Mouse (Mus musculus) heart, embryonic 13.5 days (tissue): ENCODE data around the gene Ncapd3. TPM values are rescaled to one million over a fixed set of nuclear protein-coding genes. Genes with fewer than 3 reads are reported as not detected.

Experiments used
- ATAC-seq: fragments of 200-750 bp; cut with Nextera tagmentation; 2 replicates; pipeline ENCODE4 v1.8.0; 2017; ENCODE audit warnings: moderate TSS enrichment; ENCODE audit not compliant: insufficient number of reproducible peaks, low FRiP score, low TSS enrichment; ENCODE audit errors: extremely low read depth
- H3K27ac ChIP-seq: fragments of 300-500 bp; sonication (generic); replicated peaks from 2 replicates; pipeline ENCODE4 v1.5.1; 2015; ENCODE audit warnings: moderate library complexity, mild to moderate bottlenecking, inconsistent platforms
- H3K27me3 ChIP-seq: fragments of 300-500 bp; sonication (generic); replicated peaks from 2 replicates; pipeline ENCODE4 v1.6.1; 2015; ENCODE audit warnings: mild to moderate bottlenecking, inconsistent platforms
- H3K36me3 ChIP-seq: fragments of 300-500 bp; sonication (generic); 2 replicates; pipeline ENCODE4 v1.6.1; 2015; ENCODE audit warnings: mild to moderate bottlenecking, inconsistent platforms
- H3K4me1 ChIP-seq: fragments of 300-500 bp; sonication (generic); 2 replicates; pipeline ENCODE4 v1.6.1; 2015; ENCODE audit warnings: inconsistent platforms
- H3K4me2 ChIP-seq: fragments of 300-500 bp; sonication (generic); 2 replicates; pipeline ENCODE4 v1.6.1; 2015; ENCODE audit warnings: inconsistent platforms, mild to moderate bottlenecking, moderate library complexity
- H3K4me3 ChIP-seq: fragments of 300-500 bp; sonication (generic); 2 replicates; pipeline ENCODE4 v1.5.1; 2015; ENCODE audit warnings: moderate library complexity, mild to moderate bottlenecking, inconsistent platforms
- H3K9ac ChIP-seq: fragments of 300-500 bp; sonication (generic); 2 replicates; pipeline ENCODE4 v1.6.1; 2015; ENCODE audit warnings: inconsistent platforms, mild to moderate bottlenecking, moderate library complexity
- H3K9me3 ChIP-seq: fragments of 300-500 bp; sonication (generic); 2 replicates; pipeline ENCODE4 v1.6.1; 2016; ENCODE audit warnings: inconsistent platforms
- WGBS: fragments of 180-500 bp; shearing (Covaris S2); methylation state at CpG from one replicate; pipeline ENCODE4 v1.1.7; 2015; ENCODE audit warnings: mixed read lengths; 5-methylcytosine and 5-hydroxymethylcytosine counted together
- polyA plus RNA-seq: library from polyadenylated mRNA; unstranded; fragments of >200 nt; fragmentation: Nextera tagmentation; extraction: Ambion mirVana; gene quantifications from 2 replicates; pipeline ENCODE4 v1.2.1, GENCODE M21; 2015

Ncapd3 gene
- polyA plus RNA-seq, 1 experiment from 2014 or later: 16.5 TPM

GRCm38 (mm10) chr9:27128629-27129028, 98.7 kb downstream of the Ncapd3 start:
- Histone ChIP-seq H3K9me3 (no peaks in the 10 kb centered on the region), H3K27me3 (no peaks in the 10 kb centered on the region), H3K36me3 (no peaks in the 10 kb centered on the region), H3K4me3 (no peak overlapping the region), H3K4me1 (peaks cover 24% of the 10 kb centered on the region), H3K9ac (no peak overlapping the region), H3K4me2 (no peak overlapping the region), H3K27ac (no peak overlapping the region)
- WGBS: 30% methylated on average over 4 of the region's 4 CpGs
- no peak for ATAC-seq

GRCm38 (mm10) chr9:27134410-27134809, 104.4 kb downstream of the Ncapd3 start:
- Histone ChIP-seq H3K27ac (no peak overlapping the region), H3K4me1 (peaks cover 20% of the 10 kb centered on the region), H3K27me3 (no peaks in the 10 kb centered on the region), H3K9me3 (no peaks in the 10 kb centered on the region), H3K36me3 (no peaks in the 10 kb centered on the region), H3K4me2 (no peak overlapping the region), H3K4me3 (no peak overlapping the region), H3K9ac (no peak overlapping the region)
- no peak for ATAC-seq
- WGBS: 60% methylated on average over 1 of the region's 1 CpGs

- no peak for ATAC-seq
- Histone ChIP-seq H3K9me3 (no peaks in the 10 kb centered on the region), H3K4me2 (no peak overlapping the region), H3K27me3 (no peaks in the 10 kb centered on the region), H3K27ac (no peak overlapping the region), H3K4me3 (no peak overlapping the region), H3K9ac (no peak overlapping the region), H3K36me3 (no peaks in the 10 kb centered on the region), H3K4me1 (peaks cover 22% of the 10 kb centered on the region)
- WGBS: 89% methylated on average over 7 of the region's 7 CpGs
These were observed 105.4 kb downstream of the Ncapd3 start for GRCm38 (mm10) chr9:27135372-27135771.

GRCm38 (mm10) chr9:27136651-27137050, 106.7 kb downstream of the Ncapd3 start:
- Histone ChIP-seq H3K36me3 (peaks cover 4% of the 10 kb centered on the region; the same call in 1 of the 2 replicates), H3K9me3 (no peaks in the 10 kb centered on the region), H3K27ac (no peak overlapping the region), H3K4me2 (no peak overlapping the region), H3K4me3 (no peak overlapping the region), H3K27me3 (no peaks in the 10 kb centered on the region), H3K9ac (no peak overlapping the region), H3K4me1 (peaks cover 35% of the 10 kb centered on the region)
- 57% methylated on average over 8 of the region's 8 CpGs for WGBS
- ATAC-seq: no peak

- H3K9ac ChIP-seq: no peak overlapping the region
- peak overlapping the region; percentile 85 for H3K27ac ChIP-seq
- ATAC-seq: no peak; the same call in 1 of the 2 replicates
These were observed 110.6 kb downstream of the Ncapd3 start for GRCm38 (mm10) chr9:27140432-27141065.

GRCm38 (mm10) chr9:27144271-27144840, 114.4 kb downstream of the Ncapd3 start:
- no peak for ATAC-seq
- WGBS: 55% methylated on average over 4 of the region's 4 CpGs
- Histone ChIP-seq H3K36me3 (peaks cover 22% of the 10 kb centered on the region), H3K4me1 (peaks cover 48% of the 10 kb centered on the region), H3K4me2 (no peak overlapping the region), H3K27ac (0 out of 2 replicates have a peak overlapping the region, but pooled peaks have one; percentile 8), H3K27me3 (no peaks in the 10 kb centered on the region), H3K9me3 (no peaks in the 10 kb centered on the region), H3K9ac (no peak overlapping the region), H3K4me3 (no peak overlapping the region)

More at GRCm38 (mm10) chr9:27140432-27141065, 110.6 kb downstream of the Ncapd3 start:
- WGBS: 64% methylated on average over 10 of the region's 10 CpGs
- Histone ChIP-seq H3K4me1 (peaks cover 45% of the 10 kb centered on the region), H3K27me3 (no peaks in the 10 kb centered on the region), H3K36me3 (peaks cover 14% of the 10 kb centered on the region), H3K9me3 (no peaks in the 10 kb centered on the region), H3K4me3 (no peak overlapping the region), H3K4me2 (peak overlapping the region; percentile 25; the same call in 1 of the 2 replicates)

Other genes starting within 250 kb of the Ncapd3 start
- gene Glb1l2, start 223.7 kb upstream of the Ncapd3 start, polyA plus RNA-seq: 1.1 and 1.3 TPM in 2 replicates
- gene Glb1l3, start 169.3 kb upstream of the Ncapd3 start, polyA plus RNA-seq: not detected in 2 replicates
- 0.09 TPM in 1 of 2 replicates, not detected in the other for gene Gm1110, start 107.1 kb upstream of the Ncapd3 start, polyA plus RNA-seq
- gene Acad8, start 30.6 kb upstream of the Ncapd3 start, polyA plus RNA-seq: 34.0 and 40.4 TPM in 2 replicates
- 95.5 and 103 TPM in 2 replicates for gene Thyn1, start 30.5 kb upstream of the Ncapd3 start, polyA plus RNA-seq
- gene Vps26b, start 110 bp upstream of the Ncapd3 start, polyA plus RNA-seq: 19.8 and 21.1 TPM in 2 replicates
- gene Jam3, start 125.2 kb downstream of the Ncapd3 start, polyA plus RNA-seq: 39.8 and 43.4 TPM in 2 replicates